Mouse (Mus musculus): ENCODE data around the gene Gal3st4.

The Gal3st4 gene

DNA sequence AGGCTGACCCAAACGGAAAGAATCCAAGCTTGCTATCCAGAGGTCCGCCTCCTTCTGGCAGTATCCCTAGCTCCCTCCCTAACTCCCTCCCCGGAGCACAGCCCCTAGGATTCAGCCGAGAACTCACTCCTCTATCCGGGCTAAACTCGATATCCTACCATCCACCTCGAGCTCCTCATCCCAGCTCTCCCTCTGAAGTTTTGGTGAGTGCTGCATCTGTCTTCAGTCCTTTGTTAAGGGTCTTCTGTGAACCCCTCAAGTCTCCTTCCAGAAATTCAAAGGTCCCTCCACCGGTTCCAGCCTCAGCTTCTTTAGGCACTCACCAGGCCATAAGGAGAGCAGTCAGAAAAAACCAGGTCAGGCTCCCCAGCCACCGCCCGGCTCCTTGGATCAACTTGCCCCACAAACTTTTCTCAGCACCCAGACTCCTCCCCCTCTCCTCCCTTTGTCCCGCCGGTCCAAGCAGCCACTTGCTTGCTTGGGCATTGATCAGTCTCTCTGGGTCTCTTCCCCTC is at the start of gene Gal3st4:
Gene Gal3st4 (minus strand): TSS at position 432 of the 515 bp plus-strand sequence.
- no peak for DNase-seq (ENCODE audit: low read depth in 1 of 2, low spot score in 2 of 2)

DNA sequence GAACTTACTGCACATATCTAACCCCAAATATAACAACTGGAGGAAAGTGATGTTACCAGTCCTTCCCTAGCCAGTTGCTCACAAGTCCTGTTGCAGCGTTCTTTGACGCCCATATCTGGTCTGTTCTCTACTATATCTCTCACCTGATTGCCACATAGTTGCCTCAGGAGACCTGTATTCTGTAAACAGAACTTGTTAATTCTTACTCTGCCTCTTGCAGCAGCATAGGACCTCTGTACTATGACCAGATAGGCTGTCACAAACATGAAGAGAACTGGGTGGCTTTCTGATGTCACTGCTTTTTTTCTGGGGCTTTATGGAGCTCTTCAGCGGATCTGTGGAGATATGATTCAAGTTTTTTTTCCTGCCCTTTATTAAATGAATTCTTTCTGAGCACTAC is 40.2 kb upstream of the Gal3st4 start:
- no peak for DNase-seq (ENCODE audit: low read depth in 1 of 2, low spot score in 2 of 2)

DNA sequence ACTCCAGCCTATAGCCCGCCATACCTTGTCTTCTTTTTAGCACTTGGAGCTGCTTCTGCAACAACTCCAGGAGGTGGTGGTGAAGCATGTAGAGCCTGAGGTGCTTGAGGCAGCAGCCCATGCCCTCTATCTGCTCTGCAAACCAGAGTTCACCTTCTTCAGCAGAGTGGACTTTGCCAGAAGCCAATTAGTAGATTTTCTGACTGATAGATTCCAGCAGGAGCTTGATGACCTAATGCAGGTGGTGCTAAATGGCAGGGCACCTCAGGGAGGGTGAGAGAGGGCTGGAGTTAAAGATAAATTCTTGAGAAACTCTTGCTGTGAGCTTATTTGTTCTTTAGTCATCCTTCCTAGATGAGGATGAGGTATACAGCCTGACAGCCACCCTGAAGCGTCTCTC is 27.0 kb upstream of the Gal3st4 start:
- no peak for DNase-seq (ENCODE audit: low read depth in 1 of 2, low spot score in 2 of 2)

DNA sequence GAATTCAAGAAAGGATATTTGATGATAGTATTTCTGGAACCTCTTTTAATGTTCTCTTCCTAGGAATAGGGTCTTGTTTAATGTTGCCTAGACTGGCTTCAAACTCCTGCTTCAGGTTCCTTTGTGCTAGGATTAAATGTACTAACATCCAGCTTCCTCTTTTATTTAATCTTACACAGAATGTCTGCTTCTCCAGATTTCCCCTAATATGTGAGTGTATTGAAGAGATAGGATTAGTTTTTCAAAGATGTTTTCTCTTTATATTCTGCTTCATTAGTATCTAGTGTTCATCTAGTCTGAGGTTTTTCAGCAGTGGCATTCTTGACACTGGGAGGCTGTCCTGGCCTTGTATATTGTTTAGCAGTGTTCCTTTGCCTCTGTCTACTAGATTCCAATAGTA is 21.5 kb upstream of the Gal3st4 start:
- DNase-seq (ENCODE audit: low read depth in 1 of 2, low spot score in 2 of 2), result no peak

DNA sequence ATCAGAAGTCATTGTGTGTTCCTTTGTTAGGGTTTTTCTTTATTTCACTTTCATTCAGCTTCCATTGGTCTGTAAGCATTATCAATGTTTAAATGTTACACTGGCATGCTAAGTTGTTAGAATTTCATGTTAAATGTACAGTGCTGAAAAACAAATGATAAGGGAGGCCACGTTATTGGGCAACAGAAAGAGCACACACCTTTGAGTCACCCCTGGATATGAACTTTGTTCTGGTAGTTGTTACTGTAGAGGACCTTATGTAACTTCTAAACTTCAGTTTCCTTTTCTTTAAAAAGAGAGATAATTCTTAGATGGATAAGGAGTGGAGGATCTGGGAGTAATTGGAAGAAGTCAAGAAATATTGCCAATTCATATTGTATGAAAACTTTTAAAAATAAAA is 19.0 kb upstream of the Gal3st4 start:
- DNase-seq (ENCODE audit: low read depth in 1 of 2, low spot score in 2 of 2), result no peak

DNA sequence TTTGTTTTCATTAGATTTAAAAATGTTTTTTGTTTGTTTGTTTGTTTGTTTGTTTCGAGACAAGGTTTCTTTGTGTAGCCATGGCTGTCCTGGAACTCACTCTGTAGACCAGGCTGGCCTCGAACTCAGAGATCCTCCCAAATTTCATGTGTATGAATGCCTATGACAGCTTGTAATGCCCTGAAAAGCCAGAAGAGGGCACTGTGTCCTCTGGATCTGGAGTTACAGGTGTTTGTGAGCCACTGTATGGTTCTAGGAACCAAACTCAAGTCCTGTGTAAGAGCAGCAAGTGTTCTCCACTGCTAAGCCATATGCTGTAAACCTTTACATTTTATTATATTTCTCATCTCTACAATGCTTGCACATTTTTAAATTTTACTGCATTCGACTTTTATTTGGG is 15.2 kb upstream of the Gal3st4 start:
- DNase-seq (ENCODE audit: low read depth in 1 of 2, low spot score in 2 of 2), result no peak

DNA sequence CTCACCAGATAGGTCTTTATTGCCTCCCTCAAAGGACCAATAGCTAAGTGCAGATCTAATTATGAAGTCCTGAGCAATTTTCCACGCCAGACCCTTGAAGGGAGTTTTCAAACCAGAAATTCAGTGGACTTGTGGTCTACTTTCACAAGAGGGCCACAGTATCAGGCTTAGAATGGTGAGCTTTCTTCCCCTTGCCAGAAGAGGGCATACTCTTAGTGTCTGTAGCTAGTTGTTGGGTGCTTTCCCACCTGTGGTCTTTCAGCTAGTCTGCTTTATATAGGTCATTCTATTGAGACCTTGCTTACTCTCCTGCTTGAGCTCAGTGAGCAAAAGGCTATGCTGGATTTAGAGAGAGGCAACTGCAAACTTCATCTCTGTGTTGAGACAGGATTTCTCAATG is 10.9 kb upstream of the Gal3st4 start:
- DNase-seq (ENCODE audit: low read depth in 1 of 2, low spot score in 2 of 2), result no peak

DNA sequence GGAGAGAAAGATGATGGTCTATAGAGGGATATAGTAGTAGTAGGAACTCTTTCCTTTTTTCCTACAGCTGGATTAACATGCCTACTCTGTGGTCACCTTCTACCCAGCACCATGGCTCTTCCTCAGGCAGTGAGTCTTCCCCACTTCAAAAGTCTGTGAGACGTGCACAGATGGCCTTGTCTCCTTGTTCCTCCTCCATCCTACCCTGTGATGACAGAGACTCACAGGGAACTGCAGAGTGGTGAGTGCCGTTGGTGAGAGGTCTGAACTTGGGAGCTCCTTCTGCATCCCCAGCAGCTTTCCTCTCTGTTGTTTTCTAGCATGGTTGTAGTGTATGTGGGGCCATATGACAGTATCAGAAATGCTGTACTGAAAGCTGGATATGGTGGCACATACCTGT is 9.2 kb upstream of the Gal3st4 start:
- DNase-seq (ENCODE audit: low read depth in 1 of 2, low spot score in 2 of 2), result no peak

DNA sequence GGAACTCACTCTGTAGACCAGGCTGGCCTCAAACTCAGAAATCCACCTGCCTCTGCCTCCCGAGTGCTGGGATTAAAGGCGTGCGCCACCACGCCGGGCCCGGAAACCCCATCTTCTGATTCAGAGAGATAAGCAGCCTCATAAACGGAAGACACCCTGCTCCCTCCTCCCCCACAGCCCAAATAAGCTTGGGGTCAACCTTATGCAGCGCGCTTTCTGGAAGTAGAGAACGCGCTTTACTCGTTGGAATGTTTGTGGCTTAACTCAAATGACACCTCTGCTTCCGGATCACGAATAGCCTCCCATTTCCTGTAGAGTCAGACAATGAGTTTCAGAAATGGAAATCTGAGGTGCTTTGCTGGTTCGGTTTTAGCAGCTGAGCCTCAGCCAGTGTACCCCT is 8.2 kb upstream of the Gal3st4 start:
- DNase-seq (ENCODE audit: low read depth in 1 of 2, low spot score in 2 of 2), result no peak

DNA sequence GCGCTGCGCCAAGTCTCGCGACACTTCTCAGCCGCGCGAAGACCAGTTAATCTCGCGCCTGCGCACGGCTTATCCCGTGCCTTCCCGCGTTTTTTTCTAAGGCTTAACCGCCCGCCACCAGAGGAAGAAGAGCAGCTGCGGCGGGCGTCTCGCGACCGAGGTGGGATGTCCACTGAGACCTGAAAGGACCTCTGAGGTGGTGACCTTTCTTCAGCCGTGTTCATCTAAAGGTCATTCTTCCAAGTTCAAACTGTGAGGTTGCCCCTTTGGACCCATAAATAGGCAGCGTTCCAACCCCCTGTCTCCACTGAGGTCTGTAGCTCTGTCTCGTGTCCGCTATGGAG is 7.8 kb upstream of the Gal3st4 start:
- DNase-seq (ENCODE audit: low read depth in 1 of 2, low spot score in 2 of 2), result no peak

DNA sequence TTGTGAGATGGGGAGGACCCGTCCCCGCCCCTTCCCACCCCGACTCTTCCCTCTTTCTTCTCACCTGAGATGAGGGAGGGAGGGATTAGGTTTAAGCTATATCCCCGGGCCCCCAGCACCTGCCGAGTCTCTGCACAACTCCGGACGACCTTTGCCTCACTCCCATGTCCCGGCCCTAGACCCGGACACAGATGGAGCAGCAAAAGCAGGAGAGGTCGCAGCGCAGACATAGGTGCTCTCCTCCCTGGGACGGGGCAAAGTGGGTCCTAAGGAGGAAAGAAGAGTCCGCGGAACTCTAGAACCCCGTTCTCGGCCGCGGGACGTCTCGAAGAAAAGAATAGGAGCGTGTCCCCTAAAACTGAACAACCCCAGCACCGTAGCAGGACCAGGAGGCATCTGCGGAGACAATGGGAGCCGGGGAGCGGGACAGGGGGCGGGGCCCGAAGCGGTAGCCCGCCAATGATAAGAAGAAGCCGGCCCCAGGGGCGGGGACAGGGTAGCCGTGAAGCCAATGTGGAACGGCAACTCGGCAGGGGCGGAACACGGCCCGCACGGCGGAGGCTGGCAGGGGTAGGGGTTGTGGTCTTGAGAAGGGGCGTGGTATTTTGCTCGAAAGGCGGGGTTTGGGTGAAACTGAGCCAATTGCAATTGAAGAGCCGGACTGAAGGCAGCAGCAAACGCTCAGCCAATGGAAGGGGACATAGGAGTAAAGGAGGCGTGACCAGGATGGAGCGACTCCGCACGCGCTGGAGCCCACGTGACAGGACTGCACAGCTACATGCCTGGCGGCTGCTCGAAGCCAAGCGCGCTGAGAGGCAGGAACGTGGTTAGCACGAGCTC is 7.2 kb upstream of the Gal3st4 start, which contains the start of the genes Gm43720, Gpc2 and Stag3:
Gene Gm43720 (minus strand): TSS at position 374 of the 840 bp plus-strand sequence.
Gene Gpc2 (minus strand): TSS at position 421 of the 840 bp plus-strand sequence.
Gene Stag3 (plus strand): TSS at position 656 of the 840 bp plus-strand sequence.
- peak; percentile 64 to 76 for DNase-seq (ENCODE audit: low read depth in 1 of 2, low spot score in 2 of 2)

DNA sequence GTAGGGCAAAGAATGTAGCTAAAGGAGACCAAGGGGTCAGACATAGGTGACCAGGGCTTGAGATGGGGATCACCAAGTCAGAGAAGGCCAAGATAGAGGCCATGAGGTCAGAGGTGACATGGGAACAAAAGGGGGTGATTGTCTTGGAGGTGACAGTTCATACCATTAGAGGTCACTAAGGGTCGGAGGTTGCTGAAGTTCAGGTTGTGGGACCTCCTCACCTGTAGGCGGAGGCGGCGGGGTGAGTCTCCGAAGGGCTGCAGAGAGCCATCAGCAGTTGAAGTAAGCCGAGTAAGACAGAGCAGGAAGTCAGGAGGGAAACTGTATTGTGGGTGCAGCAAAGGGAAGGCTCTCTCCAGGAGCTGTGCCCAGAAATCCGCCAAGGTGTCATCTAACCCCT is 5.4 kb upstream of the Gal3st4 start:
- DNase-seq (ENCODE audit: low read depth in 1 of 2, low spot score in 2 of 2), result no peak

DNA sequence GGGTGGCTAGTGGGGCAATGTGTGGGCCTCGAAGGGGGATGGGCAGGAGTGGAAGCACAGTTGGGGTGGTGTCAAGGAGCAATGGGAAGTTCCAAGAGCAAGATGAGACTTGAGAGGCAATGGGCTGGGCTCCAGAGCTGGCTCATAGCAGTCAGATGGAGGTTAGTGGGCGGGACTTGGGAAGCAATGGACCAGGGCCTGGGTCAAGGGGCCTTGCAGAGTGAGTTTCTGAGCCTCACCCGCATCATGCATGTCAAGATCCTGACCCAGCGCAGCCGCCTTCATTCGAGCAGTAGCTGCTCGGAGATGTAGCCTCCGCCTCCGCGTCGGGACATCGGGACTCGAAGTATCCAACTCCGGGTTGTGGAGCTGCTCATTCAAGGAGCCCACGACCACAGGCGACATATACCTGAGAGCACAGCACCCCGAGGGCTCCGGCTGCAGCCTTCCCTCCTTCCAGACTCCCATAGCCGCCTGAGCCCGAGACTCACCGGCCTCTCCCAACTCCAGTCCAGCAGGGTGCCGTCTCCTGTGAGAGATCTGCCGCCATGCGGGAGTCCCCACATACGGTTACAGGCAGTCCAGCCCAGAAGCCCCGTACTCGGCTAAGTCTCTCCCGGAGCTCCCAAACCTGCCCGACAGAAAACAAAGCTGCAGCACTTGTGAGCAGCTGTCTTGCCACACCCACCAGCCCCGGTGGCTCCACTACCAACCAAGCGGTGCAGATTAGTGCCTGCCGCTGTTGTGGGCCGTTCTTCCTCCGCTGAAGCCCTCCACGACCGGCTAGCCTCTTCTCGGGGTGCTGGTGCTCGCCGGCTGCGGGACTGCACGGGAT is 2.8 kb upstream of the Gal3st4 start:
- no peak for DNase-seq (ENCODE audit: low read depth in 1 of 2, low spot score in 2 of 2)

DNA sequence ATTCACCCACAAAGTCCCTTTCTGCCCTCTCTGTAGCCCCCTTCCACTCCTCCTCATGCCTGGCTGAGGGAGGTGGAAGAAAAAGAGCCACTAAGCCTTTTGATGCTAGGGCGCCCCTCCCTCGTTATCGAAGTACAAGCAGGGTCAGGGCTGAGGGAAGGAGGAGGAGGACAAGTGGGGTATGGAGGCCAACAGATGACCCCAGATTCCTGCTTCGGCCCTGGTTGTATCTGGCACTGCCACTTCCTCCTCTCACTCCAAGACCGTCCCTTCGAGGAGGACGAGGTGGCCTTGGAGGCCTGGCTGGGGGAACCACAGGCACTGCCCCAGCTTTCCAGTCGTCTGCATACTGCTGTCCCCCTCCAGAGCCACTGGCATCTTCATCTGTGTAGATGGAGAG is 1.5 kb upstream of the Gal3st4 start:
- DNase-seq (ENCODE audit: low read depth in 1 of 2, low spot score in 2 of 2), result no peak

DNA sequence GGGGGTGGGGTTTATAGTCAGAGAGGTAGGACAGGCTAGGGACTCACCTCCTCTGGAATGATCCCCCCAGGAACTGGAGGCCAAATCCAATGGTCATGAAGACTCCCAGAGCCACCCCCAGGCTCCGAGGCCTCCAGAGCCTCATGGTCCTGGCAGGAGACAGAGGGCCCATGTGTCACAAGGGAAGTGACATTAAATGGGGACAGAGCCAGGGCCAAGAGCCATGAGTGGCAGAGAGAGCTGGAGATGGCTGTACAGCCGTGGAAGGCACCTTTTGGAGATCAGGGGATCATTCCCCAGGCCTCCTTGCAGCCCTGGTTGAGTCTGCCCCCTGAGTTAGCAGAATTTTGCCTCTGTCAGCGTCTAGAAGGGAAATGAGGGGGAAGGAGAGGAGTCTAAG is 1.4 kb downstream of the Gal3st4 start:
- no peak for DNase-seq (ENCODE audit: low read depth in 1 of 2, low spot score in 2 of 2)

DNA sequence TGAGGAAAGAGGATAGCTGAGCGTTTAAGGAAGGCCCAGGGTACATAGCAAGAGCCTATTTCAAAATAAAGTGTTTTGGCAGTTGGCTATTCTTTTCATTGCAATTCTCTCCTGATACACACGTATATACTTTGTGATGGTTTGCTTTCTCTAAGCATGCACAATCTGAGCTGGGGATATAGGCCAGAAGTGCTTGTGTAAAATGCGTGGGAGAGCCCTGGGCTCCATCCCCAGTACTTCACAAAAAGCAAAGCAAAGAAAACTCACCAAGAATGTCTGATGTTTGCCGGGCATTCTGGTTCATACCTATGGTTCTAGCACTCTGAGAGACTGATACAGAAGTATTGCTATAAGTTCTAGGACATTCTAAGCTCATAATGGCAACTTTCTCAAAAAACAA is 3.7 kb downstream of the Gal3st4 start:
- no peak for DNase-seq (ENCODE audit: low read depth in 1 of 2, low spot score in 2 of 2)

DNA sequence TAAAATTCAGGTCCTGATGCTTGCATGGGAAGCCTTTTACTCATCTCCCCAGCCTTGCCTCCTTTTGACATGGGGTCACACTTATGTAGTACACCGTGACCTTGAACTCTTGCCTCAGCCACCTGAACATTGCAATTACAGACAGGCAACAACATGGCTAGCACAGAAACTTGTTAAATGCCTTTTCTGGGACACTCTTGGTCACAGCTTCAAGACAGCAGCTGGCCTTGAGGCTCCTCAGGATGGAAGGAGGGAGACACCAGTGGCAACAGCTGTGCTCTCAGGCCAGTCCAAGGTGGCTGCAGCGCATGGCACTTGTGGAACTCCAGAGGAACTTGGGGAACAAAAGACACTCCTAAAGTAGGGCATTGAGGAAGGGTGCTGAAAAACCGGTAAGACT is 5.5 kb downstream of the Gal3st4 start:
- DNase-seq (ENCODE audit: low read depth in 1 of 2, low spot score in 2 of 2), result no peak

DNA sequence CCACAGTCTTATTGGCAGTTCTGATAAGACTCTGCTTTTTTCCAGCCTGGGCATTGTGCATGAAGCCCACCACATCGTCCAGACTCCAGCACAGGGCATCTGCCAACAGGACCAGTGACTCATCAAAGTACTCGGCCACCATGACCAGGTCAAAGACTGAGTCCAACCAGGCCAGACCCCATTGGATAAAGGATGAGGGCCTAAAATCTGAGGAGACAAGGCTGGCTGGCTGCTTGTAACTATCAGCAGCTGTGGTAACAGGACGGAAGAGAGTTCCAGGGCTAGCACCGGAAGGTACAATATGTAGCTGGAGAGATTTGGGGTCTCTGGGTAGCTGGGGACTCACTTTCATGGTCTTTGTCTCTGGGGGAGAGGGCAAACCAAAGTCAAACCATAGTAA is 6.9 kb downstream of the Gal3st4 start:
- no peak for DNase-seq (ENCODE audit: low read depth in 1 of 2, low spot score in 2 of 2)

DNA sequence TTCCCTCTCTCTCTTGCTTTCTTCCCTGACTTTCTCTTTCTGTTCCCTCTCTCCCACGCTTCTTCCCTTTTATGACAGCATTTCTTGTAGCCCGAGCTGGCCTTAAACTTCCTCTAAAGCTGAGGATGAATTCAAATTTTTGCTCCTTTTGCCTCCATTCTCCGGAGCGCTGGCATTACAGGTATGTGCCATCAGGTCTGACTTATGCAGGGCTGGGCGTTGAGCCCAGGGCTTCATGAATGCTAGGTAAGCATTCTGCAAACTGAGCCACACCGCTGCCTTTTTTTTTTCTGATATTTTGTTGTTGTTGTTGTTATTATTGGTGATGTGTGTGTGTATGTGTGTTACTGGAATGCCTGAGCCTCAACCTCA is 8.4 kb downstream of the Gal3st4 start:
- DNase-seq (ENCODE audit: low read depth in 1 of 2, low spot score in 2 of 2), result no peak

DNA sequence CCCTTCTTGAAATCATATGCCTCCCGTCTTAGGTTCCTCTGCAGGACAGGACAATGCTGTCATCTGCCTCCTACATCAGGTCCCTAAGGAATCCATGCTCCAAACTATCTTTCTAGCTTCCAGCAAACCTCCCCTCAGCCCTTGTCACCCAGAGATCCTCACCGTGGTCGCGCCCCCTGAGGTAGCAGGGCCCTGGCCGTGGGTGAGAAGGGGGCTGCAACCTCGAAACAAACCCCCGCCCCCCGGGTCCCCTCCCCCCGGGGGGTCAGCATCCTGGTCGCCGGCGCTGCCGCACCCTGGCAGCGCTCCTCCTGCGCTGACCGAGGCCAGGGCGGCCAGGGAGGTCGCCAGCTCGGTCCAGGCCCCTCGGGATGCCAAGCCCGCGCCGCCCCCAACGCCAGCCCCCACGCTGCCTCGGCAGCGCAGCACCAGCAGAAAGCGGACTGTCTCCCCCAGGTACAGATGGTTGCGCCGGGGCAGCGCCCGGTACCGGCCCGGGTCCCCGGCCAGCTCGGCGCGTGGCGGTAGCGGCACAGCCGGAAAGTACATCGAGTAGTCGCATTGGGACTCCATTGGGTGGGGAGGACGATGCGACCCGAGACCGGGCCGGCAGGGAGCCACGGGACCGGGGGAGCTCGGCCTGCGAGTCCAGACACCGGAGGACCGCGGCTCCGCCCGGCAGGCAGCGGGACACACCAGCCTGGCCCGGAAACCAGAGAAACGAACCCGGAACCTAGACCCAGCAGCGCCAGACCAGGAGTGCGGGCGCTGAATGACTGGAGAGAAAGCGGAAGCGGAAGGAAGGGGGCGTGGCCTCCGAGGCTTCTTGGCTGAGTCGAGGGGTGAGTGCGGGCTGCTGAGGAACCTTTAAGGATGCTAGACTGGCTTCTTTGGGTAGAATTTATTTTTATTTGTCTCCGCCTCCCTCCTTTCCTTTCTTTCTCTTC is 9.1 kb downstream of the Gal3st4 start, which contains the start of gene BC037034:
Gene BC037034 (minus strand): TSS at position 774 of the 947 bp plus-strand sequence.
- peak; percentile 71 to 86 for DNase-seq (ENCODE audit: low read depth in 1 of 2, low spot score in 2 of 2)

Data from monocyte, adult 2 months (primary cell).